Mouse (Mus musculus) T-cell, adult 66 days (primary cell): ENCODE results near the gene Crtam. TPM values are rescaled to one million over a fixed set of nuclear protein-coding genes. Genes with fewer than 3 reads are reported as not detected.

Experiments used
- total RNA-seq, 2 experiments: library from RNA; stranded (reverse); gene quantifications; 3 replicates in 1 of 2; 4 replicates in 1 of 2; pipeline ENCODE4 v1.2.4; 2023

The Crtam gene
- 10 to 100 TPM; 15.6 to 17.1 TPM for total RNA-seq

GRCm38 (mm10) chr9:41004415-41004814, at the start of gene Crtam:
Gene Crtam (minus strand): TSS chr9:41004628.

GRCm38 (mm10) chr9:40963586-40964417, 40.6 kb downstream of the Crtam start, which contains the start of gene Jhy:
Gene Jhy (minus strand): TSS chr9:40964118.

Other genes starting within 250 kb of the Crtam start
- gene Hspa8, start 203.6 kb downstream of the Crtam start, total RNA-seq, result 1,000 to 10,000 TPM; 1,747 to 1,918 TPM
- not detected for gene Bsx, start 130.5 kb downstream of the Crtam start, total RNA-seq
- gene Jhy, start 40.5 kb downstream of the Crtam start, total RNA-seq, result not detected
- gene Ubash3b, start 157.1 kb upstream of the Crtam start, total RNA-seq, result 10 to 100 TPM; 19.1 to 23.5 TPM